Mouse (Mus musculus) CH12.LX (cell line): ENCODE measurements at regions not wholly inside any gene's neighbourhood (a gene's known extent, or its start where the extent isn't known, plus 50 kb on each side); places are given as distances from the start of the nearest gene placed in this dataset.

Experiments used
- CTCF ChIP-seq, 2 experiments: IDR thresholded peaks in 1 of 2; conservative IDR thresholded peaks in 1 of 2; 2 replicates each; pipeline ENCODE4 v1.5.1; 2011 to 2012; ENCODE audit warnings: low read depth in 2 of 2, low read length in 2 of 2, improper control_type of control experiment in 1 of 2, inconsistent platforms in 1 of 2, mild to moderate bottlenecking in 1 of 2, moderate library complexity in 1 of 2
- HCFC1 ChIP-seq: IDR thresholded peaks from 2 replicates; pipeline ENCODE4 v1.6.1; 2012; ENCODE audit warnings: low read depth, mild to moderate bottlenecking, inconsistent platforms, low read length, improper control_type of control experiment
- POLR2A ChIP-seq: IDR thresholded peaks from 2 replicates; pipeline ENCODE4 v1.6.1; 2011; ENCODE audit warnings: low read depth, mild to moderate bottlenecking, improper control_type of control experiment, low read length
- ZKSCAN1 ChIP-seq: IDR thresholded peaks from 2 replicates; pipeline ENCODE4 v1.6.1; 2012; ENCODE audit warnings: low read depth, inconsistent platforms, low read length, improper control_type of control experiment, borderline replicate concordance

- no peak for TF ChIP-seq CTCF (conservative IDR thresholded peaks at IDR 0.05 in 1 of 2, IDR thresholded peaks at IDR 0.05 in 1 of 2; ENCODE audit: low read depth in 2 of 2, low read length in 2 of 2)
- TF ChIP-seq ZKSCAN1, result no peak
- no peak for TF ChIP-seq HCFC1
- TF ChIP-seq POLR2A, result no peak
Measured at GRCm38 (mm10) chr13:6153657-6154056, 292.4 kb downstream of the Klf6 start.
